Comparison of ENCODE assay signal across 8 mouse cellular contexts in the genomic region with DNA sequence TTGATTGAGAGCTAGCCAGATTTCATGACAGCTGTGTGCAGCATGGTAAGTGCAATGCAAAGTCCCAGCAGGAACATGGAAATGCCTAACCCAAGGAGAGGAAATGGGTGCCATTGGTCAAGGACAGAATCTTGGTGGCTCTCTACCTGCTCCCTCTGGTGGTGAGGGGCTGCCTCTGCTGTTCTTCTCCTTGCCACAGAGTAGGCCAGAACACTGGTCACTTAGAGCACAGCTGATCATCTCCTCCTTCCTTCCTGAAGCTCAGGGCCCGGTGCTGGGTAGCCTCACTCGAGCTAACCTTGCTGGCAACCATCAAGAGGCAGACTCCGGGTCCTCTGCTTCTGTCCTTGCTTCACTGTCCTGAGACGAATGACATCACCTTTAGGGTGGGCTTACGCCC. TPM values are rescaled to one million over a fixed set of nuclear protein-coding genes. Genes with fewer than 3 reads are reported as not detected.
DNase-seq lines count a peak whose midpoint lies in the region; ATAC-seq lines count a peak whose summit lies in the region.

No protein-coding gene starts in this region.

- no peak overlapping the region for H3K4me3 ChIP-seq in heart, embryonic 11.5 days (ENCODE audit: low read depth, low read length)

- H3K27me3 ChIP-seq in heart, embryonic 11.5 days (ENCODE audit: control insufficient read depth, insufficient read depth, low read length), result no peaks in the 10 kb centered on the region

- intact Hi-C loops in gastrocnemius, postnatal 14 days (cut with DNase I; ENCODE audit: low total_unique reads), result loop anchor here (10.0 kb wide), 1 partner anchor 118 kb away; no protein-coding TSS in a partner anchor
- intact Hi-C loops in left cerebral cortex, postnatal 25 days (cut with DNase I), result loop anchor here (5.0 kb wide), 2 partner anchors 125 to 430 kb away; no protein-coding TSS in a partner anchor

- DNase-seq in gastrocnemius, postnatal 14 days, result peak; percentile 12
- DNase-seq in gastrocnemius, adult 18-20 months (ENCODE audit: low spot score), result no peak
- peak; percentile 41 for DNase-seq in 416B (ENCODE audit: low read depth)
- peak; percentile 24 for DNase-seq in adrenal gland, postnatal 25 days
- DNase-seq in forelimb bud, embryonic 11.5 days (ENCODE audit: low read depth, low spot score), result peak; percentile 9
- DNase-seq in left cerebral cortex, postnatal 25 days (ENCODE audit: low spot score in 2 of 2), result peak; percentile 37 to 52
- DNase-seq in right cerebral cortex, postnatal 14 days, result peak; percentile 28

- no peaks in the 10 kb centered on the region for H3K9me3 ChIP-seq in heart, embryonic 11.5 days (replicated peaks; ENCODE audit: control insufficient read depth, low read length)

- H3K36me3 ChIP-seq in heart, embryonic 11.5 days (ENCODE audit: control insufficient read depth, insufficient read depth, low read length), result no peaks in the 10 kb centered on the region

- H3K4me1 ChIP-seq in heart, embryonic 11.5 days (ENCODE audit: control insufficient read depth, insufficient read depth, low read length), result no peaks in the 10 kb centered on the region

- H3K9ac ChIP-seq in heart, embryonic 11.5 days (ENCODE audit: low read depth, low read length), result no peak overlapping the region

- no peak for ATAC-seq in heart, embryonic 11.5 days (replicated peaks; ENCODE audit: insufficient number of reproducible peaks, low FRiP score, low TSS enrichment)

- H3K4me2 ChIP-seq in heart, embryonic 11.5 days, result no peak overlapping the region

- 50% methylated on average over 5 of the region's 5 CpGs for WGBS in heart, embryonic 11.5 days (ENCODE audit: insufficient replicate concordance)

- no peak overlapping the region for H3K27ac ChIP-seq in heart, embryonic 11.5 days (ENCODE audit: low read depth, low read length)

RNA-seq across cellular contexts. Expression of gene Coa6, which starts 39.6 kb away (rescaled TPM):
- 10 to 100 TPM; 15.3 to 15.6 TPM for total RNA-seq in gastrocnemius, postnatal 14 days (2021)
- 10 to 100 TPM; 20.8 to 23.0 TPM for total RNA-seq in gastrocnemius, adult 18-20 months (2021)
- total RNA-seq in adrenal gland, postnatal 25 days (2021), result 31.9 and 36.4 TPM in 2 replicates
- 10 to 100 TPM; 24.1 to 30.6 TPM for total RNA-seq in left cerebral cortex, postnatal 25 days (2021)
- 58.2 and 58.7 TPM in 2 replicates for polyA plus RNA-seq in heart, embryonic 11.5 days (2014; fragmentation: Nextera tagmentation; extraction: Ambion mirVana)
